Mouse (Mus musculus) CH12.LX (cell line): ENCODE measurements around the gene Atxn7l3.
A peak's percentile ranks its signal among the peaks of the same experiment; 100 is the strongest.

ENCODE experiments used
- CTCF ChIP-seq, 2 experiments: IDR thresholded peaks in 1 of 2; conservative IDR thresholded peaks in 1 of 2; 2 replicates each; pipeline ENCODE4 v1.5.1; 2011 to 2012; ENCODE audit warnings: low read depth in 2 of 2, low read length in 2 of 2, improper control_type of control experiment in 1 of 2, inconsistent platforms in 1 of 2, mild to moderate bottlenecking in 1 of 2, moderate library complexity in 1 of 2
- EP300 ChIP-seq: IDR thresholded peaks from 2 replicates; pipeline ENCODE4 v1.6.1; 2011; ENCODE audit warnings: low read length, improper control_type of control experiment
- HCFC1 ChIP-seq: IDR thresholded peaks from 2 replicates; pipeline ENCODE4 v1.6.1; 2012; ENCODE audit warnings: low read depth, mild to moderate bottlenecking, inconsistent platforms, low read length, improper control_type of control experiment
- MAZ ChIP-seq: IDR thresholded peaks from 2 replicates; pipeline ENCODE4 v1.6.1; 2012; ENCODE audit warnings: low read depth, mild to moderate bottlenecking, inconsistent platforms, low read length, improper control_type of control experiment, moderate library complexity
- MXI1 ChIP-seq: IDR thresholded peaks from 2 replicates; pipeline ENCODE4 v1.6.1; 2011; ENCODE audit warnings: mild to moderate bottlenecking, low read depth, low read length, improper control_type of control experiment
- NELFE ChIP-seq: IDR thresholded peaks from 2 replicates; pipeline ENCODE4 v1.6.1; 2011; ENCODE audit warnings: low read depth, low read length, improper control_type of control experiment
- PAX5 ChIP-seq: IDR thresholded peaks from 2 replicates; pipeline ENCODE4 v1.6.1; 2012; ENCODE audit warnings: low read length, inconsistent platforms, mixed read lengths
- SMC3 ChIP-seq: IDR thresholded peaks from 2 replicates; pipeline ENCODE4 v1.6.1; 2011; ENCODE audit warnings: low read depth, low read length, improper control_type of control experiment
- TCF12 ChIP-seq: IDR thresholded peaks from 2 replicates; pipeline ENCODE4 v1.6.1; 2014; ENCODE audit warnings: low read depth, mild to moderate bottlenecking, inconsistent platforms, low read length, improper control_type of control experiment
- ZC3H11A ChIP-seq: IDR thresholded peaks from 2 replicates; pipeline ENCODE4 v1.6.1; 2012; ENCODE audit warnings: low read depth, mild to moderate bottlenecking, inconsistent platforms, low read length, improper control_type of control experiment
- ZNF384 ChIP-seq: IDR thresholded peaks from 2 replicates; pipeline ENCODE4 v1.6.1; 2012; ENCODE audit warnings: low read depth, low read length, improper control_type of control experiment, inconsistent platforms

DNA sequence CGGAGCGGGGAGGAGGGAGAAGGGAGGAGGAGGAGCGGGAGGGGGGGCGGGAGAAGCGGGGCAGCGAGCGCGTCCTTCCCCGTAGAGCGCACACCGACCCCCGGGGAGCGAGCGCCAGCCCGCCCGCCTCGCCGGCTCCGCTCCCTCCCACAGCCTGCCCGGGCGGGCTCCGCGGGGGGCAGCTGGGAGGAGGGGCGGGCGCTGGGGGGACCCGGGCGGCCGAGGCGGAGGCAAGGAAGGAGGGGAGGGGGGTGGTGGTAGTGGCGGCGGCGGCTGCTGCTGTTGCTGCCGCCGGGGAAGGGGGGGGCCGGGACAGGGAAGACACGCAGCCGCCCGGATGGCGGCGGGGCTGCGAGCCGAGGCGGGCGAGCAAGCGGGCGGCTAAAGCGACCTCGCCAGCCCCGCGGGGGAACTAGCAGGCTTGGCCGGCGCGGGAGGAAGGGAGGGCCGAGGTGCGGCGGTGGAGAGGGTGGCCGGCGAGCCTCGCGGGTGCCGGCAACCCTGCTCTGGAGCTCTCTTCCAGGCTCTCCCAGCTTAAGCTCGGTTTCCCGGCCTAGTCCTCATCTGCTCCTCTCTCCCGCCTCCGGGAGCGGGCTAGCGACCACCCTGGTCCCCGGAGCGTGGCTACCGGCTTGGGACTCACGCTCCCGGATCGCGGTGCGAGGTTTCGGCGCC is 21.6 kb upstream of the Atxn7l3 start:
- TF ChIP-seq HCFC1 (no peak), CTCF (conservative IDR thresholded peaks at IDR 0.05 in 1 of 2, IDR thresholded peaks at IDR 0.05 in 1 of 2; ENCODE audit: low read depth in 2 of 2, low read length in 2 of 2) (no peak), EP300 (no peak), ZC3H11A (no peak), SMC3 (no peak), TCF12 (no peak; the same call in 1 of the 2 replicates), MXI1 (peak; percentile 56), MAZ (0 out of 2 replicates have a peak, but pooled peaks have one; percentile 2), ZNF384 (no peak), PAX5 (no peak), NELFE (0 out of 2 replicates have a peak, but pooled peaks have one; percentile 6)
